Mouse (Mus musculus) megakaryocyte-erythroid progenitor cell, adult 5 weeks (primary cell): ENCODE data around the gene Ace2. TPM values are rescaled to one million over a fixed set of nuclear protein-coding genes. Genes with fewer than 3 reads are reported as not detected.

ENCODE experiments used
- polyA plus RNA-seq: library from polyadenylated mRNA; stranded (reverse); fragments of >175 nt; gene quantifications from 2 replicates; pipeline ENCODE4 v1.2.3, GENCODE M21; 2012

Ace2 gene
- polyA plus RNA-seq, result not detected in 2 replicates

GRCm38 (mm10) chrX:164139032-164139431 is at the start of gene Ace2:
Ace2 (plus strand) TSS chrX:164139332.

Other genes starting within 250 kb of the Ace2 start
- gene Ap1s2, start 230.3 kb upstream of the Ace2 start, polyA plus RNA-seq, result 13.9 and 21.6 TPM in 2 replicates
- gene Zrsr2, start 180.7 kb upstream of the Ace2 start, polyA plus RNA-seq, result 42.9 and 54.5 TPM in 2 replicates
- 0.12 TPM in 1 of 2 replicates, not detected in the other for gene Car5b, start 111.3 kb upstream of the Ace2 start, polyA plus RNA-seq
- 16.9 and 19.5 TPM in 2 replicates for gene Siah1b, start 62.8 kb upstream of the Ace2 start, polyA plus RNA-seq
- not detected in 2 replicates for gene Cltrn, start 50.5 kb upstream of the Ace2 start, polyA plus RNA-seq
- gene Bmx, start 118.9 kb downstream of the Ace2 start, polyA plus RNA-seq, result 0.12 and 0.31 TPM in 2 replicates
- gene Pir, start 130.0 kb downstream of the Ace2 start, polyA plus RNA-seq, result 1.2 and 1.6 TPM in 2 replicates
- not detected in 2 replicates for gene Vegfd, start 234.0 kb downstream of the Ace2 start, polyA plus RNA-seq